Mouse (Mus musculus) monocyte, adult 5-6 weeks (primary cell): ENCODE measurements around the gene C77080. TPM values are rescaled to one million over a fixed set of nuclear protein-coding genes. Genes with fewer than 3 reads are reported as not detected.
"Not testable (repeated sequence)": the region's sequence is repeated elsewhere in the genome, so short reads cannot be mapped to it uniquely, and the experiment has no call there.

ENCODE experiments used
- ATAC-seq: fragments of 153-309, 156-312 bp; replicated peaks from 2 replicates; pipeline ENCODE4 v1.8.0; 2017; ENCODE audit warnings: mild to moderate bottlenecking; ENCODE audit not compliant: low TSS enrichment, insufficient number of reproducible peaks, severe bottlenecking, poor library complexity, low FRiP score
- total RNA-seq: library from RNA; stranded (forward); fragments of 200-1000, 200-491, 200-594 nt; gene quantifications from 3 replicates; pipeline ENCODE4 v1.2.3, GENCODE M21; 2017

The C77080 gene
- total RNA-seq, 1 experiment from 2014 or later = 0.57 TPM

DNA sequence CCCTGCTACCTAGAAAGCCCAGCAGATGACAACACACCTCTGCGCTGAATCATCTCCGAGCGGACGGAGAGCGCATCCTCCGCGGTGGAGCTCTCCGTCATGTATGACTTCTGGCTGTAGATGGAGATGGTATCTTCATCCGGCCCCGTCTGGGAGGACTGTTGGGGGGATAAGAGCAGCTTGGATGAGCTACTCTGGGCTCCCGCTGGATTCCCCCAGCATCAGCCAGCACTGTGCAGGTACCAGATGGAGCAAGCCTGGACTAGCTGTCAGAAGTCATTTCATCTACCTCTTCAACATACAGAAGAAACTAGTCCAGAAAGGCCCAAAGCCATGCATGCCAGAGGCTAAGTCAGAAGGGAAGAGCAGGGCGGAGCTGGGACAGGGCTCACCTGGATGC, 35.9 kb downstream of the C77080 start:
- ATAC-seq = no peak

GRCm38 (mm10) chr4:129223421-129224281, 37.6 kb downstream of the C77080 start:
- no peak for ATAC-seq

GRCm38 (mm10) chr4:129222019-129222925, 38.9 kb downstream of the C77080 start:
- no peak for ATAC-seq

GRCm38 (mm10) chr4:129221097-129222010, 39.9 kb downstream of the C77080 start:
- ATAC-seq = no peak

GRCm38 (mm10) chr4:129220376-129221089, 40.7 kb downstream of the C77080 start:
- no peak for ATAC-seq

GRCm38 (mm10) chr4:129219198-129219597, 42.0 kb downstream of the C77080 start:
- ATAC-seq = no peak

- no peak for ATAC-seq
Observed at GRCm38 (mm10) chr4:129218569-129219175, 42.5 kb downstream of the C77080 start.

DNA sequence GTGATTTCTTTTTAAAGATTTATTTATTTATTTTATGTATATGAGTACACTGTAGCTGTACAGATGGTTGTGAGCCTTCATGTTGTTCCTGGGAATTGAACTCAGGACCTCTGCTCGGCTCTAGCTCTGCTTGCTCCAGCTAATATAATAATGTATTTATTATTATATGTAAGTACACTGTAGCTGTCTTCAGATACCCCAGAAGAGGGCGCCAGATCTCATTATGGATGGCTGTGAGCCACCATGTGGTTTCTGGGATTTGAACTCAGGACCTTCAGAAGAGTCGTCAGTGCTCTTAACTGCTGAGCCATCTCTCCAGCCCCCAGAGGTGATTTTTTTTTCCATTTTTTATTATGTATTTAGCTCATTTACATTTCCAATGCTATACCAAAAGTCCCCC, 48.7 kb downstream of the C77080 start:
- not testable (repeated sequence) for ATAC-seq

DNA sequence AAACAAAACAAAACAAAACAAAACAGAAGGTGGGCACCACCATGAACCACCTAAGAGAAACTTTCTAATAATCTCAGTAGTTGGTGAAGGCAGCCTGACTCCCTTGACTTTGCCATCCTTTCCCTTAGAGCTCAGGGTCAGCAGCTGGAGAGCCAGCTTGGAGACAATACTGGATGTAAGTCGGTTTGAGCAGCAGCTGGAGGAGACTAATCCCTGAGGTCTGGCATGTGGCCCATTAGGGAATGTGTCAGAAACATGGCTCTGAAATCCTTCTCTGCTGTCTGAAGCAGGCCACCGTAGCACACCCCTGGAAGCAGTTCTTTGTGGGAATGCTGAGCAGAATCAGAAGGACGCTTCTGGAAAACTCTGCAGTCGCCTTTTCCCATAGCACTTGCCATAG, 49.7 kb downstream of the C77080 start:
- no peak for ATAC-seq

DNA sequence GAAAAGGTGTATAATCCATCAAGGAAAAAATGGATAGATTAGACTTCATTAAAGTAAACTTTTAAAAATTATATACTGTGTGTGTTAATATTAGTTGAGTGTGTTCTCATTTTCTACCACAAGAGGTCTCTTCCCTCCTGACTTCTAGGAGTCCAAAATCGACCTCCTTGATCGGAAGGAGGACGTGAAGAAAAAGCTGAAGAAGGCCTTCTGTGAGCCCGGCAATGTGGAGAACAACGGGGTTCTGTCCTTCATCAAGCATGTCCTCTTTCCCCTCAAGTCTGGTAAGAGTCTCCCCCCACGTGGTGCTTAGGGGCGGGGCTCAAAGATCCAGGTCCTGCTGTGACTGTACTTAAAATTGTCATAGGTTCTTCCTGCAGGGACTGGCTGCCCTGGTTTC, 51.7 kb downstream of the C77080 start:
- ATAC-seq = no peak

GRCm38 (mm10) chr4:129206792-129207191, 54.4 kb downstream of the C77080 start:
- no peak for ATAC-seq

GRCm38 (mm10) chr4:129204655-129205054, 56.5 kb downstream of the C77080 start:
- ATAC-seq = no peak

GRCm38 (mm10) chr4:129197514-129197913, 63.7 kb downstream of the C77080 start:
- no peak for ATAC-seq

DNA sequence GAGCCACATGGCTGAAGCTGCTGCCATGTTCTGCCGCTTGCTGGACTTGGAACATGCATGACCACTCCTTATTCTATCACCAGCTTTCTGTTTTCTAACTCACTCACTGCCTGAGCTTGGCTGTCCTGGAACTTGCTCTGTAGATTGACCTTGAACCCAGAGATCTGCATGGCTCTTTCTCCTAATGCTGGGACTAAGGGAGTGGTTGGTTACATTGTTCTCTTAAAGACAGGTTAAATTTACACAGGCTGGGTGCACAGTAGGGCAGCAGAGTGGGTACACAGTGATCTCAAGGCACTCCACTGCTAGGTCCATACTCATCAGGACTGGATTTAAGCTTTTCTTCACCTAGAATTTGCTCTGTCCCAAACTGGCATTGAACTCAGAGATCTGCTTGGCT, 66.9 kb downstream of the C77080 start:
- no peak for ATAC-seq

DNA sequence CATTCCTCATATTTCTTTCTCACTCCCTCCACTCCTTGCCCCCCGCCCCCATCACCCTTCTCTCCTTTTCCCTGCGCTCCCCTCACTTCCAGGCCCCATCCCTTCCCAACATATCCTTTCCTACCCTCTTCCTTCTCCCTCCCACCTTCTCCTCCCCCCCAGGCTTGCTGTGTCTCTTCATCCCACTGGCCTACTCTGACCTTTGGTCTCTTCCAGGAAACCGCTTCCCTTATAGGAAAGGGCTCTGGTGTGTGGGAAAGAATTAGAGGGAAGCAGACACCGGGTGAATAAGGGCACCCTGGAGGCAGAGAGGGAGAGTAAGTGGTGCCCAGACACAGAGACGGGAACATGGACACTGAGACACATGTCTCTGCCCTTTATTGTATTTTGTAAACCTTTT, 69.5 kb downstream of the C77080 start:
- ATAC-seq = no peak

DNA sequence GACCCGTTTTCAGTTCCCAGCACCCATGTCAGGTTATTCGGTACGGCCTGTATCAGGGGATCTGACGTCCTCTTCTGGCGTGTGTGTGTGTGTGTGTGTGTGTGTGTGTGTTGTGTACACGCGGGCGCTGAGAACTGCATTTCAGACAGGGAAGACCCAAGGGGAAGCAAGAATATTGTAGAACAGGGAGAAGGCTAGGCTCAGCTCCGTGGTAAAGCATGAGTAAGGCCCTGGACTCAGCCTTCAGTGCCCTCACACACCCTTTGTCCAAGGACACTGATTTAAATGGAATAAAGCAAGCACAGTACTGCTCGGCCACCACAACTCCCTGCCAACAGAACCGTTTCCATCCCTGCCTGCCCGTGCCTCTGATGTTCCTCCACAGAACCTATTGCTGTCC, 70.7 kb downstream of the C77080 start:
- ATAC-seq = no peak

DNA sequence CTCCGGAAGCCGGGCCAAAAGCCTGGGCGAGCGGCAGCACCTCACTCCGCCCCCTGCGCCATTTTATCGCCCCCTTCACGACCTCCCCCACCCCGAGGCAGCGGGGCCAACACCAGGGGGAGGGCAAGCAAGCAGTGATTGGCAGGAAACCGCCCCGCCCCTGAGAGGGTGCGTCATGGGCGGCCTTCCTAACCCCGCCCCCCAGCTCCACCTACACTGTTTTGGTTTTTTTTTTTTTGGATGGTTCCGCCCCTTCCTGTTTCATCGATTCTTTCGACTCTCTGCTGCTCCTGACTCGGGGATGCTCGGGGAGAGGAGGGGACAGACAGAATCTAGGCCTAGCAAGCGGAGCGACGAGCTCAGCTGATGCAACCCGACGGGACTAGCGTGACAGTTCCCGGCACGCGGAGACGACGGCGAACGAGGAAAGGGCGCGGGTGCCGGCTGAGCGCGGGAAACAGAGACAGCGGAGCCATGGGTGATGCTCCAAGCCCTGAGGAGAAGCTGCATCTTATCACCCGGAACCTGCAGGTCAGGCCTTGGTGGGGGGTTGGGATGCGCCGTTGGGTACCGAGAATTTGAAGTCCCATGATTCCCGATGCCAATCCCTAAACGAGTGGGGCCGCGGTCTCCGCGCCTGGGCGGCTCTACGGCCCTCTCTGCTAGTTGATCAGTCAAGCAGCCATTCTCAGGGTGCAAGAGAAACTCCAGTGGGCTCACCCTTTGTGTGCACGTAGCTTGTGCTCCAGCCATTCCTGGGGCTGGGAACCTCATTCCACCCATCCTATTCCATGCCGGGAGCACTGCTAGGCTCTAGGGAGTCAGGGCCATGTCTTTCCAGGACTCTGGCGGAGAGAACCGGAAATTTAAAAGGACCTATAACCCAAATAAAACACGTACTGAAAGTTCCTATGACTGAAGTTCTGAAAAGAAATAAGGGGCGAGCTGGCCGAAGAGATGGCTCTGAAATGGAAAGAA, 71.4 kb downstream of the C77080 start, which contains the start of the genes S100pbp and Yars:
Gene S100pbp (minus strand): TSS at position 186 of the 978 bp plus-strand sequence.
Gene Yars (plus strand): TSS at position 219 of the 978 bp plus-strand sequence.
- ATAC-seq = peak; percentile 95
